Mouse (Mus musculus): ENCODE measurements around the gene Ttc26.

GRCm38 (mm10) chr6:38359736-38360499 is 21.4 kb upstream of the Ttc26 start:
- TF ChIP-seq CTCF (IDR thresholded peaks at IDR 0.05; ENCODE audit: low read depth) (no peak), EP300 (IDR thresholded peaks at IDR 0.05; ENCODE audit: low read depth) (no peak)
